Mouse (Mus musculus): ENCODE results near the gene Bcar3.
A peak's percentile ranks its signal among the peaks of the same experiment; 100 is the strongest.
"Not testable (repeated sequence)": the region's sequence is repeated elsewhere in the genome, so short reads cannot be mapped to it uniquely, and the experiment has no call there.

Bcar3 gene

GRCm38 (mm10) chr3:122293954-122294850, at the start of gene Bcar3:
Bcar3 (plus strand) TSS chr3:122294136.
- peak; percentile 95 for DNase-seq (ENCODE audit: low read depth, low spot score)

GRCm38 (mm10) chr3:122244759-122245158, 49.2 kb upstream of the Bcar3 start:
- no peak for DNase-seq (ENCODE audit: low read depth, low spot score)

GRCm38 (mm10) chr3:122245215-122245877, 48.6 kb upstream of the Bcar3 start, which contains the start of gene Gclm:
Gclm (plus strand) TSS chr3:122245557.
- DNase-seq (ENCODE audit: low read depth, low spot score), result peak; percentile 96

- DNase-seq (ENCODE audit: low read depth, low spot score), result peak; percentile 83
Observed at GRCm38 (mm10) chr3:122245878-122246332, 48.0 kb upstream of the Bcar3 start.

- DNase-seq (ENCODE audit: low read depth, low spot score), result no peak
Observed at GRCm38 (mm10) chr3:122246406-122246805, 47.5 kb upstream of the Bcar3 start.

- peak; percentile 39 for DNase-seq (ENCODE audit: low read depth, low spot score)
Observed at GRCm38 (mm10) chr3:122246986-122247767, 46.8 kb upstream of the Bcar3 start.

- no peak for DNase-seq (ENCODE audit: low read depth, low spot score)
Observed at GRCm38 (mm10) chr3:122247768-122248100, 46.2 kb upstream of the Bcar3 start.

- DNase-seq (ENCODE audit: low read depth, low spot score), result no peak
Observed at GRCm38 (mm10) chr3:122252466-122253253, 41.3 kb upstream of the Bcar3 start.

GRCm38 (mm10) chr3:122254050-122254449, 39.9 kb upstream of the Bcar3 start:
- not testable (repeated sequence) for DNase-seq (ENCODE audit: low read depth, low spot score)

- DNase-seq (ENCODE audit: low read depth, low spot score), result peak; percentile 24
Observed at GRCm38 (mm10) chr3:122269986-122270385, 23.9 kb upstream of the Bcar3 start.

GRCm38 (mm10) chr3:122272565-122272964, 21.4 kb upstream of the Bcar3 start:
- not testable (repeated sequence) for DNase-seq (ENCODE audit: low read depth, low spot score)

GRCm38 (mm10) chr3:122273407-122274240, 20.3 kb upstream of the Bcar3 start:
- no peak for DNase-seq (ENCODE audit: low read depth, low spot score)

- DNase-seq (ENCODE audit: low read depth, low spot score), result peak; percentile 96
Observed at GRCm38 (mm10) chr3:122274241-122275024, 19.5 kb upstream of the Bcar3 start, which contains the start of gene Dnttip2. Dnttip2 (plus strand) TSS chr3:122274388.

GRCm38 (mm10) chr3:122275111-122275510, 18.8 kb upstream of the Bcar3 start:
- DNase-seq (ENCODE audit: low read depth, low spot score), result no peak

- peak; percentile 46 for DNase-seq (ENCODE audit: low read depth, low spot score)
Observed at GRCm38 (mm10) chr3:122287195-122287594, 6.7 kb upstream of the Bcar3 start.

- DNase-seq (ENCODE audit: low read depth, low spot score), result no peak
Observed at GRCm38 (mm10) chr3:122288613-122289195, 5.2 kb upstream of the Bcar3 start.

GRCm38 (mm10) chr3:122289344-122289743, 4.6 kb upstream of the Bcar3 start:
- not testable (repeated sequence) for DNase-seq (ENCODE audit: low read depth, low spot score)

GRCm38 (mm10) chr3:122290696-122291095, 3.2 kb upstream of the Bcar3 start:
- no peak for DNase-seq (ENCODE audit: low read depth, low spot score)

- no peak for DNase-seq (ENCODE audit: low read depth, low spot score)
Observed at GRCm38 (mm10) chr3:122291828-122292227, 2.1 kb upstream of the Bcar3 start.
